Mouse (Mus musculus): ENCODE results near the gene Lyst. TPM values are rescaled to one million over a fixed set of nuclear protein-coding genes. Genes with fewer than 3 reads are reported as not detected.
A peak's percentile ranks its signal among the peaks of the same experiment; 100 is the strongest.

Gene Lyst
- polyA plus RNA-seq, 1 experiment from 2014 or later = 3.2 TPM

GRCm38 (mm10) chr13:13572941-13573340 lies 17.3 kb upstream of the Lyst start:
- WGBS = 86% methylated on average over 2 of the region's 2 CpGs
- no peak overlapping the region for H3K4me2 ChIP-seq (replicated peaks; ENCODE audit: low read depth, low read length)

GRCm38 (mm10) chr13:13573572-13574257 lies 16.5 kb upstream of the Lyst start:
- Histone ChIP-seq H3K9me3 (ENCODE audit: low read length) (no peaks in the 10 kb centered on the region), H3K36me3 (ENCODE audit: insufficient read depth, low read length) (no peaks in the 10 kb centered on the region), H3K27me3 (ENCODE audit: insufficient read depth, low read length) (no peaks in the 10 kb centered on the region), H3K4me1 (ENCODE audit: insufficient read depth, low read length) (peaks cover 28% of the 10 kb centered on the region), H3K9ac (replicated peaks; ENCODE audit: low read length) (no peak overlapping the region), H3K4me3 (ENCODE audit: low read length) (no peak overlapping the region), H3K27ac (ENCODE audit: low read length) (no peak overlapping the region), H3K4me2 (replicated peaks; ENCODE audit: low read depth, low read length) (no peak overlapping the region)
- ATAC-seq (ENCODE audit: low FRiP score, low TSS enrichment) = no peak
- WGBS = 72% methylated on average over 5 of the region's 5 CpGs

More at GRCm38 (mm10) chr13:13572941-13573340, 17.3 kb upstream of the Lyst start:
- Histone ChIP-seq H3K9ac (replicated peaks; ENCODE audit: low read length) (no peak overlapping the region), H3K27ac (ENCODE audit: low read length) (no peak overlapping the region), H3K9me3 (ENCODE audit: low read length) (no peaks in the 10 kb centered on the region), H3K4me3 (ENCODE audit: low read length) (no peak overlapping the region), H3K4me1 (ENCODE audit: insufficient read depth, low read length) (peaks cover 28% of the 10 kb centered on the region), H3K36me3 (ENCODE audit: insufficient read depth, low read length) (no peaks in the 10 kb centered on the region), H3K27me3 (ENCODE audit: insufficient read depth, low read length) (no peaks in the 10 kb centered on the region)
- no peak for ATAC-seq (ENCODE audit: low FRiP score, low TSS enrichment)

- Histone ChIP-seq H3K4me2 (replicated peaks; ENCODE audit: low read depth, low read length) (no peak overlapping the region), H3K9ac (replicated peaks; ENCODE audit: low read length) (no peak overlapping the region), H3K9me3 (ENCODE audit: low read length) (no peaks in the 10 kb centered on the region), H3K27ac (ENCODE audit: low read length) (no peak overlapping the region), H3K36me3 (ENCODE audit: insufficient read depth, low read length) (no peaks in the 10 kb centered on the region), H3K4me1 (ENCODE audit: insufficient read depth, low read length) (peaks cover 28% of the 10 kb centered on the region), H3K4me3 (ENCODE audit: low read length) (no peak overlapping the region), H3K27me3 (ENCODE audit: insufficient read depth, low read length) (no peaks in the 10 kb centered on the region)
- 90% methylated on average over 8 of the region's 8 CpGs for WGBS
- ATAC-seq (ENCODE audit: low FRiP score, low TSS enrichment) = no peak
These were observed 15.8 kb upstream of the Lyst start for GRCm38 (mm10) chr13:13574258-13574870.

GRCm38 (mm10) chr13:13575106-13575505 lies 15.1 kb upstream of the Lyst start:
- H3K4me2 ChIP-seq (replicated peaks; ENCODE audit: low read depth, low read length) = no peak overlapping the region
- H3K9me3 ChIP-seq (ENCODE audit: low read length) = no peaks in the 10 kb centered on the region
- no peak for ATAC-seq (ENCODE audit: low FRiP score, low TSS enrichment)
- no peak overlapping the region for H3K27ac ChIP-seq (ENCODE audit: low read length)
- H3K36me3 ChIP-seq (ENCODE audit: insufficient read depth, low read length) = no peaks in the 10 kb centered on the region
- 70% methylated on average over 8 of the region's 8 CpGs for WGBS
- no peak overlapping the region for H3K4me3 ChIP-seq (ENCODE audit: low read length)
- no peaks in the 10 kb centered on the region for H3K27me3 ChIP-seq (ENCODE audit: insufficient read depth, low read length)
- H3K9ac ChIP-seq (replicated peaks; ENCODE audit: low read length) = no peak overlapping the region
- H3K4me1 ChIP-seq (ENCODE audit: insufficient read depth, low read length) = peaks cover 28% of the 10 kb centered on the region

- no peaks in the 10 kb centered on the region for H3K9me3 ChIP-seq (ENCODE audit: low read length)
- peak; percentile 92 for ATAC-seq (ENCODE audit: low FRiP score, low TSS enrichment)
- no peak overlapping the region for H3K9ac ChIP-seq (replicated peaks; ENCODE audit: low read length)
- WGBS = 20% methylated on average over 8 of the region's 8 CpGs
- H3K4me1 ChIP-seq (ENCODE audit: insufficient read depth, low read length) = peaks cover 28% of the 10 kb centered on the region
- H3K4me3 ChIP-seq (ENCODE audit: low read length) = no peak overlapping the region
- H3K27ac ChIP-seq (ENCODE audit: low read length) = peak overlapping the region; percentile 76
- H3K27me3 ChIP-seq (ENCODE audit: insufficient read depth, low read length) = no peaks in the 10 kb centered on the region
- no peaks in the 10 kb centered on the region for H3K36me3 ChIP-seq (ENCODE audit: insufficient read depth, low read length)
- peak overlapping the region; percentile 28 for H3K4me2 ChIP-seq (replicated peaks; ENCODE audit: low read depth, low read length)
These were observed 13.6 kb upstream of the Lyst start for GRCm38 (mm10) chr13:13576469-13577205.

- H3K36me3 ChIP-seq (ENCODE audit: insufficient read depth, low read length) = no peaks in the 10 kb centered on the region
- H3K4me3 ChIP-seq (ENCODE audit: low read length) = no peak overlapping the region
- H3K9ac ChIP-seq (replicated peaks; ENCODE audit: low read length) = no peak overlapping the region
- peaks cover 3% of the 10 kb centered on the region for H3K4me1 ChIP-seq (ENCODE audit: insufficient read depth, low read length)
- no peaks in the 10 kb centered on the region for H3K27me3 ChIP-seq (ENCODE audit: insufficient read depth, low read length)
- WGBS = 69% methylated on average over 4 of the region's 4 CpGs
- no peaks in the 10 kb centered on the region for H3K9me3 ChIP-seq (ENCODE audit: low read length)
- H3K4me2 ChIP-seq (replicated peaks; ENCODE audit: low read depth, low read length) = no peak overlapping the region
- ATAC-seq (ENCODE audit: low FRiP score, low TSS enrichment) = no peak
- H3K27ac ChIP-seq (ENCODE audit: low read length) = no peak overlapping the region
These were observed 8.2 kb upstream of the Lyst start for GRCm38 (mm10) chr13:13581988-13582387.

GRCm38 (mm10) chr13:13583473-13583872 lies 6.7 kb upstream of the Lyst start:
- Histone ChIP-seq H3K27me3 (ENCODE audit: insufficient read depth, low read length) (no peaks in the 10 kb centered on the region), H3K4me2 (replicated peaks; ENCODE audit: low read depth, low read length) (no peak overlapping the region), H3K9ac (replicated peaks; ENCODE audit: low read length) (no peak overlapping the region), H3K27ac (ENCODE audit: low read length) (no peak overlapping the region), H3K9me3 (ENCODE audit: low read length) (no peaks in the 10 kb centered on the region), H3K4me3 (ENCODE audit: low read length) (no peak overlapping the region), H3K36me3 (ENCODE audit: insufficient read depth, low read length) (no peaks in the 10 kb centered on the region), H3K4me1 (ENCODE audit: insufficient read depth, low read length) (no peaks in the 10 kb centered on the region)
- ATAC-seq (ENCODE audit: low FRiP score, low TSS enrichment) = no peak
- WGBS = 70% methylated on average over 2 of the region's 2 CpGs

- no peaks in the 10 kb centered on the region for H3K36me3 ChIP-seq (ENCODE audit: insufficient read depth, low read length)
- 76% methylated on average over 1 of the region's 1 CpGs for WGBS
- no peak overlapping the region for H3K4me3 ChIP-seq (ENCODE audit: low read length)
- H3K4me1 ChIP-seq (ENCODE audit: insufficient read depth, low read length) = peaks cover 14% of the 10 kb centered on the region
- no peak overlapping the region for H3K9ac ChIP-seq (replicated peaks; ENCODE audit: low read length)
- no peaks in the 10 kb centered on the region for H3K27me3 ChIP-seq (ENCODE audit: insufficient read depth, low read length)
- H3K9me3 ChIP-seq (ENCODE audit: low read length) = no peaks in the 10 kb centered on the region
- no peak overlapping the region for H3K27ac ChIP-seq (ENCODE audit: low read length)
- H3K4me2 ChIP-seq (replicated peaks; ENCODE audit: low read depth, low read length) = no peak overlapping the region
- ATAC-seq (ENCODE audit: low FRiP score, low TSS enrichment) = no peak
These were observed 2.5 kb upstream of the Lyst start for GRCm38 (mm10) chr13:13587653-13588184.

- Histone ChIP-seq H3K4me2 (replicated peaks; ENCODE audit: low read depth, low read length) (no peak overlapping the region), H3K36me3 (ENCODE audit: insufficient read depth, low read length) (no peaks in the 10 kb centered on the region), H3K27ac (ENCODE audit: low read length) (no peak overlapping the region), H3K4me1 (ENCODE audit: insufficient read depth, low read length) (peaks cover 14% of the 10 kb centered on the region), H3K9me3 (ENCODE audit: low read length) (no peaks in the 10 kb centered on the region), H3K27me3 (ENCODE audit: insufficient read depth, low read length) (no peaks in the 10 kb centered on the region), H3K9ac (replicated peaks; ENCODE audit: low read length) (no peak overlapping the region), H3K4me3 (ENCODE audit: low read length) (no peak overlapping the region)
- no peak for ATAC-seq (ENCODE audit: low FRiP score, low TSS enrichment)
- WGBS = 94% methylated on average over 1 of the region's 1 CpGs
These were observed 1.7 kb upstream of the Lyst start for GRCm38 (mm10) chr13:13588518-13588917.
